Mouse (Mus musculus): Measurements from ENCODE around the gene Tnni3.
A peak's percentile ranks its signal among the peaks of the same experiment; 100 is the strongest.
"Not testable (repeated sequence)": the region's sequence is repeated elsewhere in the genome, so short reads cannot be mapped to it uniquely, and the experiment has no call there.

Gene Tnni3

GRCm38 (mm10) chr7:4524212-4524922 is at the start of gene Tnni3:
TSS of gene Tnni3 (minus strand) at chr7:4524229.
- DNase-seq (ENCODE audit: low read depth in 2 of 2, low spot score in 2 of 2): peak; percentile 29 to 50

DNA sequence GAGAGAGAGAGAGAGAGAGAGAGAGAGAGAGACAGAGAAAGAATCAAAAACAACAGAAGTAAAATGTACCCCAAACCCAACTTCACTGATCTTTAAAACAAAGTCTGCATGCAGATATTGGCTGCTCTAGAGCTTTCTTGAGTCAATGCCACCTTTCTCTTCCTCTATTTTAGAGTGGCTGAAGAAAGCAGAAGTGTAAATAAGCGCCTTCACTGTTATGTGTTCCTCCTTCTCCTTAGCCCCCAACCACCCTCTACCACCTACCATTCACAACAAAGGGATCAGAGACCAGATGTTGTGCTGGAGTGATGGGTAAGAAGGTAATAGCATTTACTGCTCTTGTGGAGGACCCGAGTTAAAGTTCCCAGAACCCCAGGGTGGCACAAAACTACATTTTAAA is 48.3 kb upstream of the Tnni3 start:
- not testable (repeated sequence) for DNase-seq (ENCODE audit: low read depth in 2 of 2, low spot score in 2 of 2)

DNA sequence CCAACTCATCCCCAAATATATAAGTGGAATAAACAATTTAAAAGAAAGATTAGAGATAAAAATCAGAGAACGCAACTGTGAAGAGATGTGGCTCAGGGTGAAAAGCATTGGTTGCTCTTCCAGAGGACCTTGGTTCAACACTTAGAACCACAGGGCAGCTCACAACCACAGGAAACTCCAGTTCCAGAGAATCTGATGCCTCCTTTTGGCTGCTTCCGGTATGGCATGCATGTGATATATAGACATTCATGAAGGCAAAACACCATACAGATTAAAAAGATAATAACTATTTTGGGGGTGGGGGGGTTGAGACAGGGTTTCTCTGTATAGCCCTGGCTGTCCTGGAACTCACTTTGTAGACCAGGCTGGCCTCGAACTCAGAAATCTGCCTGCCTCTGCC is 38.6 kb upstream of the Tnni3 start:
- no peak for DNase-seq (ENCODE audit: low read depth in 2 of 2, low spot score in 2 of 2)

DNA sequence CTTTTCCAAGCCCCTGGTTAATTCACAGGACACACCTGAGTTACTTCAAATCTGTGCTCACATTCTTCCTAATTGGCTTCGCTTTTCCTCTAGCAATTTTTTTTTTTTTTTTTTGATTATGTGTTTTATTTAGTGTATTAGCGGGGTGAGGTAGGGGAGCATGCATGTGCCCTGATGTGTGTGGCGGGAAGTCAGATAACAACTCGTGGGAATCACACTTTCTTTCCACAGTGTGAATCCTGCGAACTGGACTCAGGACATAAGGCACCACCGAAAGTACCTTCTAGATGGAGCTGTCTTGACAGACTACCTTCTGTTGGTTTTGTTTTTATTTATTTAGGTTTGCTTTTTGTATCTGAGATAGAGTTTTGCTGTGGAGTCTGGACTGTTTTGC is 33.1 kb upstream of the Tnni3 start:
- no peak for DNase-seq (ENCODE audit: low read depth in 2 of 2, low spot score in 2 of 2)

DNA sequence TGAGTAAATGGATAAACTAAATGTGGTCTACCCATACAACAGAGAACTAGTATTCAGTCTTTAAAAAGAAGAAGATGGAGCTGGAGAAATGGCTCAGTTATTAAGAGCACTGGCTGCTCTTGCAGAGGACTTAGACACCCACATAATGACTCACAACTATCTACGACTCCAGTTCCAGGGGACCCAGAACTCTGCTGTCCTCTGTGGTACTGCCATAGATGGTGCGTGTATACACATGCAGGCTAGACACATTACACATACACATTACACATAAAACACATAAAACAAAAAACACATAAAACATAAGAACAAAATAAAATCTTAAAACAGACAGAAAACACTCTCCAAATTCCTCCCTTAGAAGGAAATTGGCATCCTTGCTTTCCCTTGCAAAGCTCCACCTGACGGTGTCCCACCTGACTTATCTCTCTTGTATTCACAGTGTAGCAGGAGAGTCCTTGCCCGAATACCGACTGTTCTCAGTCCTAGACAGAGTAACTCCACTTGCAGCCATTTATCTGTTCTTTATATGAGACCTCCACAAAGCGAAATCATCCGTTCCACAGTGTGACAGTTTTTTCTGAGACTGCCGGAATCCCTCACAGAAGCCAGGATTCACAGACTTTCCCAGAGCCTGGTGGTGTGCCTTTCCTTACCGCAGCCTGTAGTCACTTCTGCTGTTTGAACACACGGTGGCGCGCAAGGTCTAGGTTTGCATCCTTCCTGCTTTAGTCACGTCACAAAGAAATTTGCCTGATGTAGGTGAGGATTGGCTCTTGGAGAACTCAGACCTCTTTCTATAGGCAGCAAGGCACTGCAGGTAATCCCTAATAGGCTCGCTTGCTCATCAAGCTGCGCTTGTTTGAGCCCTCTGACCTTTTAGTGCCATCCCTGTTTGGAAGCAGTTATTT is 32.5 kb upstream of the Tnni3 start:
- peak; percentile 66 to 74 for DNase-seq (ENCODE audit: low read depth in 2 of 2, low spot score in 2 of 2)

GRCm38 (mm10) chr7:4547221-4547641 is 23.2 kb upstream of the Tnni3 start, which contains the start of gene Syt5:
TSS of gene Syt5 (minus strand) at chr7:4547541.
- DNase-seq (ENCODE audit: low read depth in 2 of 2, low spot score in 2 of 2): peak in 1 of 2 experiments; percentile 7

GRCm38 (mm10) chr7:4546591-4547131 is 22.6 kb upstream of the Tnni3 start:
- no peak for DNase-seq (ENCODE audit: low read depth in 2 of 2, low spot score in 2 of 2)

GRCm38 (mm10) chr7:4546050-4546449 is 22.0 kb upstream of the Tnni3 start:
- no peak for DNase-seq (ENCODE audit: low read depth in 2 of 2, low spot score in 2 of 2)

- no peak for DNase-seq (ENCODE audit: low read depth in 2 of 2, low spot score in 2 of 2)
These were observed 18.0 kb upstream of the Tnni3 start for GRCm38 (mm10) chr7:4542013-4542412.

DNA sequence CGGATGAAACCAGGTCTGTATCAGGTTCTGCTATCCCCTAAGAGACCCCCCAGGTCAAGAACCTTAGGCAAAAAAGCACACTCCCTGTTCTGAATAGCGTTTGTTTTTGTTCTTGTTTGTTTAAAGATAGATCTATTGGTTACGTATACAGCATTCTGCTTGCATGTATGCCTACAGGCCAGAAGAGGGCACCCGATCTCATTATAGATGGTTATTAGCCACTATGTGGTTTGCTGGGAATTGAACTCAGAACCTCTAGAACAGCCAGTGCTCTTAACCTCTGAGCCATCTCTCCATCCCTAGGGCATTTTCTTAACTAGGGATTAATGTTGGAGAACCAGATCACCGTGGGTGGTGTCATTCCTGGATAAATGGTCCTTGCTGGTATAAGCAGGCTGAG is 17.3 kb upstream of the Tnni3 start:
- no peak for DNase-seq (ENCODE audit: low read depth in 2 of 2, low spot score in 2 of 2)

DNA sequence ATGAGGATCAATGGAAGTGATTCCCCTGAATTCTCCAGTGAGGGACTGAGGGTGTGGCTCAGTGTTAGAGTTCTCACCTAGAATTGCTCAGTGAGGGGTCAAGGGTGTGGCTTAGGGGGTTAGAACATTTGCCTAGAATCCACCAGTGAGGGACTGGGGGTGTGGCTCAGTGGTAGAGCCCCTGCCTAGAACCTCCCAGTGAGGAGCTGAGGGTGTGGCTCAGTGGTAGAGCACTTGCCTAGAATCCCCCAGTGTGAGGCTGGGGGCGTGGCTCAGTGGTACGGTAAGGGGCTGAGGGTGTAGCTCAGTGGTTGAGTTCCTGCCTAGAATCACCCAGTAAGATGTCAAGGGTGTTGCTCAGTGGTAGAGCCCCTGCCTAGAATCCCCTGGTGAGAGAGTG is 15.0 kb upstream of the Tnni3 start:
- DNase-seq (ENCODE audit: low read depth in 2 of 2, low spot score in 2 of 2): no peak

- no peak for DNase-seq (ENCODE audit: low read depth in 2 of 2, low spot score in 2 of 2)
These were observed 13.2 kb upstream of the Tnni3 start for GRCm38 (mm10) chr7:4537181-4537580.

- DNase-seq (ENCODE audit: low read depth in 2 of 2, low spot score in 2 of 2): no peak
These were observed 12.3 kb upstream of the Tnni3 start for GRCm38 (mm10) chr7:4536369-4536768.

GRCm38 (mm10) chr7:4532005-4532729 is 8.1 kb upstream of the Tnni3 start, which contains the start of gene Dnaaf3:
TSS of gene Dnaaf3 (minus strand) at chr7:4532453.
- DNase-seq (ENCODE audit: low read depth in 2 of 2, low spot score in 2 of 2): no peak

DNA sequence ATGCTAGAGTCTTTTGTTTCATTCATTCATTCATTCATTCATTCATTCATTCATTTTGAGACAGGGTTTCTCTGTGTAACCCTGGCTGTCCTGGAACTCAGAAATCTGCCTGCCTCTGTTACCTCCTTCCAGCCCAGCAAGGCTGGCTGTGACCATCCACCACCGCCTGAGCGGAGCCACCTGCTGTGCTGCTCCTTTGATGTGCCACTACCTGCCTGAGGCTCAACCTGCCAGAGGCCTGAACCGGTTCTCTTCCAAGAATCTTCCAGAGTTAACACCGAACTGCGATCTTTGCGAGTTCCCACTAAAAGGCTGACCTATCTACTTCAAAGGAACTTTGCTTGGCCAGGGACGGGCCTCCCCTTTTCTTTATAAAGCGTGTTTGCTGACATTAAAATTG is 6.1 kb upstream of the Tnni3 start:
- DNase-seq (ENCODE audit: low read depth in 2 of 2, low spot score in 2 of 2): not testable (repeated sequence)

GRCm38 (mm10) chr7:4527302-4527689 is 3.3 kb upstream of the Tnni3 start:
- DNase-seq (ENCODE audit: low read depth in 2 of 2, low spot score in 2 of 2): no peak

- peak; percentile 58 to 65 for DNase-seq (ENCODE audit: low read depth in 2 of 2, low spot score in 2 of 2)
These were observed 2.6 kb upstream of the Tnni3 start for GRCm38 (mm10) chr7:4526341-4527301.

DNA sequence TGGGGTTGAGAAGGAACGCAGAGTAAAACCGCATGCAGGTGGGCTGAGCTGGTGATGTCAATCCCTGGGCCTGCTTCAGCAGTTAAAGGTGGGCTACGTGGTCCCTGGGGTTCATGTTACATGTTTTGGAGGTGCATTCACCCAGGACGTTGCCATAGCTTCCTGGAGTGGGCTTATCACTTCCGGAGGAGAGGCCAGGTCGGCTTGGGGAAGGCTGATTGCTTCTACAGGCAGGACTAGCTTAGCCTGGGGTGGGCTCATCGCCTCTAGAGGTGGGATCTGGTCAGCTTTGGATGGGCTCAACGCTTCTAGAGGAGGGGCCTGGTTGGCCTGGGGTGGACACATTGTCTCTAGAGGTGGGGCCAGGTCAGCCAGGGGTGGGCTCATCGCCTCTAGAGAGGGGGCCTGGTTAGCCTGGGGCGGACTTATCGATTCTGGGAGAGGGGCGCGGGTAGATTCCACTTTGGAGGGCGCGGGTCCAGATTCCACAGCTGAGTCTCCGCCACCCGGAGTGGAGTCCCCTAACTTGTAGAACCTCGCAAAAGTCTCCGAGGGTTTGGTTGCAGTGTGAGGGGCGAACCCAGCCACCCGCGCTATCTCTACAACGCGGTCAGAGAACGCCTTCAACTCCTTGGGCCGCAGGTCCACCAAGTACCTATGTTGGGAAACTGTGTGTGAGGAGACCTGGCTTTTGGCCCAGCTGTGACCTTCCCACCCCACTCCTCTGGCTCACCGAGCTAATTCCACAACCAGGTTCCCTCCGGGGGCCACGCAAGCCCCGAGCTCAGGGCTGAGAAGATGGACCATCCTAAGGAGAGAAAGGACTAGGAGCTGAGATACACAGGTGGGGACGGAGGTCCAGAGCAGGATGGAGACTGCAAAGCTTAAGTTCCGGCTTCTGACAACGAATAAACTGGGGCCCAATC is 561 bp downstream of the Tnni3 start:
- no peak for DNase-seq (ENCODE audit: low read depth in 2 of 2, low spot score in 2 of 2)

- DNase-seq (ENCODE audit: low read depth in 2 of 2, low spot score in 2 of 2): no peak
These were observed 1.7 kb downstream of the Tnni3 start for GRCm38 (mm10) chr7:4522292-4522691.
